Mouse (Mus musculus): Measurements from ENCODE around the gene Entpd8.

Gene Entpd8

DNA sequence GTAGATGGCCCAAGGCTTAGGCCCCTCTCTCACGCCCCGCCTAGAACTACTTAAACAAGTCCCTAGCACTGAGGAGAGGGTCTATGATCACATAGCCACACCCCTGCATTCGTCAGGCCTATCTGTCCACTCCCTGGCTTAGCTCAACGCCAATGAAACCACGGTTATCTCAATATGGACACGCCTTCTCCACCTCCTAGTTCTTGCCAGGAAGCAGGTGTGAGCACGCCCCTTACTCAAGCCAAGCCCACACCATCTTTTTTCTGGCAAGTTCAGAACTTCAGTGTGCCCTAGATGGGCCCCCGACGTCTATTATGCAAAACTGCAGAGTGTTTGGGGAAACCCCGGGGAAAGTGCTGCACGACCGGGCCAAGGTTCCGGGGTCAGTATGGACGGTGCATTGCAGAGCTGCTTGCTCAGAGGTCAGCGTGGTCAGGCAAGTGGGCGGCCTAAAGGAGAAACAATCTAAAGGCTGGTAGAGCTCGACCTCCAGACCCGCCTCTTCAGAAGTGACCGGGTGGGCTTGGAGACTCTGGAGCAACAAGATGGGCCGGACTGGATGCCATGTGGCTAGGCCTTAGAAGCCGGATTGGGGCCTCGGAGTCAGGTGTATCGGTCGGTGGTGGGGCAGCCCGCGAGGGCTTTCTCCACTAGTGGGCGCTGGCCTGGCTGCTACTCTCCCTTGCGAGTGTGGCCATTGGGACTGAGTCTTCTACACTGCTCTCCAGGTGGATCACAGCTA, 15.2 kb downstream of the Entpd8 start, which contains the start of gene Noxa1:
Noxa1 (minus strand) TSS at position 41 of the 742 bp plus-strand sequence.
- peak; percentile 29 for DNase-seq (ENCODE audit: low spot score)

DNA sequence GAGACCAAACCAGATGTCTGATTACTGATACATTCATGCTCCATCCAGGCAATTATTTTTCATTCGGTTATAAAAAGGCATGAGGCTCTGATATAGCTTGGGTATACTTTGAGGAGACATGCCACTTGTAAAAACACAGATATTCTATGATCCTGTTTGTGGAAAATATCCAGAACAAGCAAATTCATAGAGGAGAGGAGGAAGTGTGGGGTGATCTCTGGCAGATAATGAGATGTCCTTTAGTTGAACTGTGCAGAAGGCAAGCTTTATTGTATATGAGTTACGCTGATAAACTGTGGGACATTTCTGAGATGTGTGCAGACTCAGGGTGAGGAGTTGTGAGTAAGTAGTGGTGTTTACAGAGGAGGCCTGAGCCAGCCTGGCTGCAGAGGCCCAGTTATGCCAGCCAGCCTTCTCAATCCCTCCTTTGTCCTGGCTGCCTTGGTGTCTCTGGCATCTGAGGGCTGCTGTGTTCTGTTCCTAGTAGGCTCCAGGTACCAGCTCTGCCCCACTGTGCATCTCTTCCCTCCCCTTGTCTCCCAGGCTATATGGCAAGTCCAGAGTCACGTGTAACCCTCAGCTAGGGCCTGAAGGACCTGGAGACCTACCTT, 18.0 kb downstream of the Entpd8 start:
- DNase-seq (ENCODE audit: low spot score): no peak

DNA sequence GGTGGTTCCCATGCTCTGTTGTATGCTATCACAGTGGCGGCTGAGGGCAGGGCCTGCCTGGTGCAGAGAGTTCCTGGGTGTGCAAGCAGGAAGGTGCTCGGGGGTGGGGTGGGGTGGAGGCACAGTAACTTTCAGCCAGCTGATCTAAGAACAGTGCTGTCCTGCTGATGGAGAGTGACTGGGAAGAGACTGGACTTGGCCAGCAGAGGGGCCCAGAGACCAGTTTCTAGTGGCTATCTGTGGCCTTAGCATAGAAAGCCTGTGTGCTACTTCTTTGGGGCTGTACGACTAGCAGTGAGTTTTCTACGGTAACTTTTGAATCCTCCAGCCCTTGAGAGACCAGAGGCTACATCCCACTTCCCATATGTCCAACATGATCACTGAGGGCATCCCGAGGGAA, 18.9 kb downstream of the Entpd8 start:
- peak; percentile 84 for DNase-seq (ENCODE audit: low spot score)

DNA sequence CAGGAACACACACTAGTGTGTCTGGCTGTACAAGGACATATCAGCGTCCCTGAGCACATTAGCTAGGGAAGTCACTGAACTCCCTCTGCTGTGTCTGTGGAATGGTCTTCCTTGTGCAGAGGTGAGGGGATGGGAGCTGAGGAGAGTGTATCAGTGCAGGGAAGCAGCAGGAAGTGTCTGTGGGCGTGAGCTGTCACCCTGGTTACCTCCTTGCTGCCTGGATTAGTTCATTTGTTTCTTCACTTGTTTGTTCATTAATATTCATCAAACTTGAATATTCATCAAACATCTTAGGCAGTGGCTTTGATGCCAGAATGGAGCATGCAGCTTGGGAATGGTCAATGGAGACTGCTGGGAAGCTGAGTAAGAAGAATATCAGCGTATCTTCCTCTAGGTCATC, 19.6 kb downstream of the Entpd8 start:
- no peak for DNase-seq (ENCODE audit: low spot score)

DNA sequence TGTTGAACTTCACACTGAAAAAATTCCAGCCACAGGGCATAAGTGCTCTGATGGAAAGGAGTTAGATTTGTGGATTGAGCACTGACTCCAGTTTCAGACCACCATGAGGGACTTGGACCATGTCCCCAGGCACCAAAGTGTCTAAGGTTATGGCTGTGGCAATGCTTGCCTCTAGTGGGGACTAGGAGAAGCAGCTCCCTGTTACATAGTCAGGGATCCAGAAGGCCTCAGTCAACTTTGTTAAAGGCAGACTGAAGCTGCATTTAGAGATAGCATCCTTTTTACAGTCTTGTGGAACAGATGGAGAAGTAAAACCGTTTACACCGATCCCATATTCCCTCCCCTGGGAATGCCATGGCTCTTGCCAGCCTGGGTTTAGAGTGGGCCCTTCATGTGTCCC, 24.0 kb downstream of the Entpd8 start:
- DNase-seq (ENCODE audit: low spot score): no peak

DNA sequence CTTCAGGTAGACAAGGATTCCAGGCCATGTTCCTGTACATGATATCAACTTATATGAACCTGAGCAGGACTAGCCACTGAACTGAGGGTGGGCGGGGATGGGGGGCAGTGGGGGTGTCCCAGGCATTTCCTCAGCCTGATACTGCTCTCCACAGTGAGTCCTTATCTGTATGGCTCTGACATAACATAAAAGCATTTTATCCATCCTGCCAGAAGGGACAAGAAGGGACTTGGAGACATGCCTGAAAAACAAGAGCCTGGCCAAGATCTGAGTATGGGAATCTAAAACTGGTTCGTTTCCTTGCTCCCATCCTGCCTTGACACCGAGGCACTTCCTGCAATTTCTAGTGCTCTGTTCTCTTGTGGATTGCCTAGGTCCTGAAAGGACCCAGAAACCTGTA, 25.9 kb downstream of the Entpd8 start:
- no peak for DNase-seq (ENCODE audit: low spot score)

DNA sequence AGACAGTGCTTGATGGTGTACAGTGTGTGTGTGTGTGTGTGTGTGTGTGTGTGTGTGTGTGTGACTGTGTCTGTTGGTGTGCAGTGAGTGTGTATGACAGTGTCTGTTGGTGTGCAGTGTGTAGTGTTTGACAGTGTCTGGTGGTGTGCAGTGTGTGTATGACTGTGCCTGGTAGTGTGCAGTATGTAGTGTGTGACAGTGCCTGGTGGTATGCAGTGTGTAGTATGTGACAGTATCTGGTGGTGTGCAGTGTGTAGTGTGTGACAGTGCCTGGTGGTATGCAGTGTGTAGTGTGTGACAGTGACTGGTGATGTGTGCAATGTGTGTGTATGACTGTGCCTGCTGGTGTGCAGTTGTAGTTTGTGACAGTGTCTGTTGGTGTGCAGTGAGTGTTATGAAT, 29.4 kb downstream of the Entpd8 start:
- no peak for DNase-seq (ENCODE audit: low spot score)

DNA sequence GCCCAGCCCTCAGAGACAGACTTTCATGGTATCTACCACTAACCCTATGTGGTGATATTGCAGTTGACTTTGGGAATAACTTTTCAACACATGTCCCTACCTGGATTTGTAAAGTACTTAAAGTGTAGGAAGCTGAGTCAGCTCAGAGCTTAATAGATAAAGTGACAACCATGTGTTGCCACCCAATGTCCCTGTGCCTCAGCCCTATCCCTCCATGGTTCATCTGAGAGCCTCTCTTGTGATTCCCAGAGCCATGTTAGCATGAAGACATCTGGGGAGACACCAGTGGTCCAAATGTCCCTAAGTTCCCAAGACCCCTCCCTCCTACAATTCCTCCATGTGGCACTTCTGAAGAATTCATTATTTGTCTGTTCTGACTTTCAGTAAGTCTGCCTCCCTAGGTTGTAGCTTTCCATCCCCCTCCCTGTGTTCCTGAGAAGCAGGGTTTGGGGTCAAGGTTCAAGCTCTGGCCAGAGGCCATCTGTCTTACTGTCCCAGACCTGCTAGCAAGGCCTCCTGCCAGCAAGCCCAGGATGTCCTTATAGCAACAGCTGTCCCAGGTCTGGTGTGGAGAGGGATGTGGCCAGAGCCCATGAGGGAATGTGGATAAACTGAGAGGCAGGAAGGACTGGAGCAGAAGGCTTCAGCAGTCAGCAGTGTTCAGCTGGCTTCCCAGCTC, 30.5 kb downstream of the Entpd8 start:
- no peak for DNase-seq (ENCODE audit: low spot score)

DNA sequence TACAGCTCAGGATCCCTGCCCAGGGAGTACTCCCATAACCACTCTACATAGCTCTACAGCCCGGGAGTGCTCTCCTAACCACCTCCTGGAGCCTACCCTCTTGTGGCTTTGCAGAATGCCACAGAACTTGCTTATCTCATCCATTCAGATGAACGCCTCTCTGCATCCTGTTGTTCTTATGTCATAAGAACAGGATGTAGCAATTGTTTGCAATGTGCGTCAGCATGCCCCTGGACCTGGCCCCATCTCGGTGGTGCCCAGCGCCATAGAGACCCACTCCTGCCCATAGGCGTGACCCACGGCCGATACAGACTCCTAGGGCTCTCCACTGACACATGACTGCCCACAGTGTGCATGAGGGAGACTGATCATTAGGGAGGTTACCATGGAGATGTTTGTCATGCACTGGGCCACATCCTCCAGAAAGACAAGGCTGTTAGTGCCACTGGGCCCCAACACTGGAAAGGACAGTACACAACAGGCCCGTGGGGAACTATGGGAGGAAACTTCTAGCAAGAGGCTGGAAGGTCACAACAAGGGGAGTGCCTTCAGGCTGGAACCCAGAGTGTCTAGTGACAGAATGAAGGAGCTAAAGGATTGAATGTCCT, 31.2 kb downstream of the Entpd8 start:
- no peak for DNase-seq (ENCODE audit: low spot score)

DNA sequence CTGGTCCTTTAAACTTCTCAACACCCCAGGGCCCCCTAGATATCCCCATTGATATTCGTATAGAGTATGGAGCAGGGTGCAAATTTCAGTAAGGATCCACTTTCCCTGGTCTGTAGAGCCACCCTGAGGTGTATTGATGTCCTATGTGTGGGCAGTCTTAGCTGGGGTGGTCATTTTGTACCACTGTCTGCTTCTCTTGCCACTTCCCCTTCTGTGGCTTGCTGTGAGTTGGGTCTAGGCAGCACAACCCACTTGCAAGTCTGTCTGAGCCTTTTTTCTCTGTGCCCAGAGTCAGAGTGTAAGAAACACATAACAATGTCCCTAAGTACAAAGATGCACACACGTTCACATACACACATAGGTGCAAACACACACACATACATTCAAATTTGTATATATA, 34.2 kb downstream of the Entpd8 start:
- no peak for DNase-seq (ENCODE audit: low spot score)

DNA sequence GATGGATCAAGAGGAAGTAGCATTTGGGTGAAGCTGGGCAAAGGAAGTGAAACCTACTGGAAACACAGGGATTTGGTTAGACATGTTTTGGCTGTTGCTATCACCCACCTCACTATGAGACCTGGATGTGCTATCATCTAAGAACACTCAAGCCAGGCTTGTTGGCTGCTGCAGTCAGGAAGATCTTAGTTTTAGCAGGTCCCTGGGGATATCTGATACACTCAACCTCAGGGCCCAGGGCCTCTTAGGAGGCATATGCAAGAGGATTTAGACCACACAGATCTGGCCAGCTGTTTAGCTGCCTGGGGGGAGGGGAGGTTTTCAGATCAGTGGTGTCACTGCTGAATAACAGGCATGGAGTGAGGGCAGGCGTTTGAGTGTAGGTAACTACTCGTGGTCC, 35.3 kb downstream of the Entpd8 start:
- peak; percentile 49 for DNase-seq (ENCODE audit: low spot score)

DNA sequence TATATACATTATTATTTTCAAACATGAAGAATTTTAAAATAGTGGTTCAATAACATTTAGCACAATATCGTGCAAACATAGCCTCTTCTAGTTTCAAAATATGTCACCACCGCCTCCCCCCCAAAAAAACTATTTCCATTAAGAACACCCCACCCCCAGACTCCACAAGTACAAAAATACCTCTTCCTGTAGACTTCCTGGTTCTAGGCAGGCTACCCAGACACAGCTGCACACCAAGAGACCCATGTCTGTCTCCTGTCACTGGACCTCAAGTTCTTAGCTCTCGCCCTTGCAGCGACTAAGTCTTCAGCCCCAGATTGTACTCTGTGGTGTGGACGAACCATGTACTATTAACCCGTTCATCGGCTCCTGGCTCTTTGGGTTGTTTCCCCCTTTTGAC, 40.9 kb downstream of the Entpd8 start:
- DNase-seq (ENCODE audit: low spot score): no peak

DNA sequence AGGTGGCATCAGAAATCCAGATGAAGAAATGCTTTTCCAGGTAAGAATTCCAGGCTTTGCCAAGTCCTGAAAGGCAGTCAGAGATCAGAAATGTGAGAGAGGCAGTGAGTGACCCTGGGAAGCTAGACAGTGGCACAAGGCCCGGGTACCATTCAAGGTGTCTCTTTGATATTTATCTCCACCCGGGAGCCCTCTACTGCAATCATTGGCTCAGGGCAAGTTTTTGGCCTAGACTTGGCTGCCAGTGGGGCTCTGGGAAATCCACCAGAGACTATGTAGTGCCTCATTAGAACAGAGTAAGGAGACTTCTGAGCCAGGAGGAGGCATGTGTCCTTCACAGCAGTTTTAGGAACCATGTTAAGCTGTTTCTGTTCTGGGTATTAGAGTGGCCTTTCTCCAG, 42.6 kb downstream of the Entpd8 start:
- DNase-seq (ENCODE audit: low spot score): no peak

DNA sequence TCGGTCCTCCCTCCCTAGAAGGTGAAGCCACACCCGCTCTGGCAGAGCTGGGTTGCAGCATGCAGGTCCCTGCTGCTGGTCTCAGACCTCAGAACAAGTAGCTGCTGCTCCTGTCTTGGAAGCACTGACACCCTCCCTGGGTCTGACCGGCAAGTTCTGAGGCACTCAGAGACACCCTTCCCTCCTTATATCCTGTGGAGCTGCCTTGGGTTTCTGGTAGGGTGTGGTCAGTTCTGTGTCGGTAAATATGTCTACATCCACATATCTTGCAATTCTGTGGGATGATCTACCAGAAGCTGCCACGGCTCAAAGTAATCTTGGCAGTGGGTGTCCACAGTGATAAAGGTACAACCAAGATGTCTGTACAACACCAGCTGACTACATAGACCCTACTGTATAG, 43.4 kb downstream of the Entpd8 start:
- no peak for DNase-seq (ENCODE audit: low spot score)

DNA sequence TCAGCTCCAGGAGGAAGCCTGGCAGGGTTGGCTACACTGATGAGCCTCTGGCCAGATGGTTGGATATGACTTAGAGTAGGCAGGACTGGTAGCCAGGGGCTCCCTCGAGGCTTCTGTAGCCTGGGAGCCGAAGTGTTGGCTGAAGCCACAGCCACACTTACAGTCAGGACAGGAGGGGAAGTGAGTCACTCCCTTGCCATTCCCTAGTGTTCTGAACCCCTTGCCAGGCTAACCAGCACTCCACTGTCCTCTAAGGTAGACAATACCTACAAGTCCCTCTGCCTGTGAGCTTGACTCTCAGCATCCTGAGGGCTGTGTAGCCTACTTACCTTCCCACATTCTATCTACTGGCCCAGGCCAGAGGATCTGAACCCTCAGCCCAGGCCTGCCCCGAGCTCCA, 44.3 kb downstream of the Entpd8 start:
- DNase-seq (ENCODE audit: low spot score): no peak

DNA sequence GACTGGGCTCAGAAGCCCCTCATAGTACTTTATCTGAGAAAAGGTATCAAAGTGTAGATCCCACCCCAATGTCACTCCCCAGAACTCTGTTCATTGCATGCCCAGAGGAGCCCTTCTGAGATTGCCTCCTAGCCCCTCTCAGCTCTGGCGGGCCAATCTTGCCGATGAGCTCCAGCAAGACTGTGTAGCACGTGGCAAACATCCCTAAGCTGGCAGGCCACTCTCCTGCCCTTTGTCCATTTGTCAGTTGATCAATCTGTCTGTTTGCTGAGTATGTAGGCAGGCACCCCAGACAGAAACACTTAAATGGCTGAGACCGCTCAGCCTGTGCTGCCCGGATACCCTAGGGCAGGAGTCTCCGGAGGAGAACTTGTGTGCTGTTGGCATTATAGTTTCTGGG, 45.0 kb downstream of the Entpd8 start:
- DNase-seq (ENCODE audit: low spot score): no peak

DNA sequence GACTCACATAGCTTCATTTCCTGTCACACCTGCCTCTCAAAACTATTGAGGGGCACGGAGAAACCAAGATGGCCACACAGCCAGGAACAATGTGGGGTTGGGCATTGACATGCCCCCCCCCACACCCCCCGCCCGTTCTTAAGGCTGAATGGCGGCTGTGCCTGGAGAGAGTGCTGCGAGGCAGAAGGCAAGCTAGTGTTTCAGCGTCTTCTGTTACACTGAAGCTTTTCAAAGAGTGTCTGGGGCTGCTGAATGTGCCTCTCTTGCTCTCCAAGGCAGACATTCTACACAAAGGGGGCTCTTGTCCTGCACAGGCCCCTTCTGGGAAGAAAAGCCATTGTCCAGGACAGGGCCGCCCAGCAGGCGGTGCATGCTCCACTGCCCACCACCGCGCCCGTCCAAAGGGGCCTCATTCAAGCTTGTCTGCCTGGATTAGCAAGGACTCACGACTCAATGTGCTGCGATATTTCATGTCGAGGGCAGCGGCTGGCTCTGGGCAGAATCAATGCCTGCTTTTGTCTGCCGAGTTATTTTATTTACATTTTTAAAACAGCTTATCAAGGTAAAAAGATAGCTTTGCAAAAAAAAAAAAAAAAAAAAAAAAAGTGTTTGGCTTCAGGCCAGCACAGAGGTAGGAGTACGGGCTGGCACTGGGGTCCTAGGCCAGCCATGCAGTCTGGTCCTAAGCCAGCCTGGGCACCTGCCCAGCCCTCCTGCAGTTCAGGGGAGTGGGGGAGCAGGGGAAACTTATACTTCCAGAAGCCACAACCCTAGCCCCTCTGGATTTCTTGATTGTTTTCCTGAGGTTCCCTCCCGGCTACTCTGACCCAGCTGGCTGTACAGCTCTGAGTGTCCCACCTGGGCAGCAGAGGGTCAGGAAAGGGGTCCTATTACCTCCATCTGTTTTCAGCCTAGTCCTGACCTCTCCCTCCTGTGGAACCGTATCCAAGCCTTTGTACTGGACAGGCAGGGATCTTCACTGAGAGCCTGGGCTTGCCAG, 46.2 kb downstream of the Entpd8 start:
- peak; percentile 94 for DNase-seq (ENCODE audit: low spot score)

DNA sequence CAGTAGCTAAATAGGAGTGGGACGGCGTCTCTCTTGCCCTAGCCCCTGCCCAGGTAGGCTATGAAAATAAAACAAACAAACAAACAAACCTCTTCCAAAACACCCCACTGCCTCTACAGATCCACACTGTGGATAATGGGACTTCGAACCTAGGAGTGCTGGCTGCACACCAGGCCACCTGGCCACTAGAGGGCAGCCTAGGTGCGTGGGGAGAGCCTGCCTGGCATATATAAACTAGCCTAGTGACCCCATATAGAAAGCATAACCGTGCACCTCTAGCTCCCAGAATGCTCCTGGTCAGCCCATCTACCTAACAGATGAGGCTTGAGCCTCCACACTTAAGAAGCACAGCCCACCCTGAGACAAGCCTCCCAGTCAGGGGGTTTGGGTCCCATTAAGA, 47.1 kb downstream of the Entpd8 start:
- peak; percentile 71 for DNase-seq (ENCODE audit: low spot score)

DNA sequence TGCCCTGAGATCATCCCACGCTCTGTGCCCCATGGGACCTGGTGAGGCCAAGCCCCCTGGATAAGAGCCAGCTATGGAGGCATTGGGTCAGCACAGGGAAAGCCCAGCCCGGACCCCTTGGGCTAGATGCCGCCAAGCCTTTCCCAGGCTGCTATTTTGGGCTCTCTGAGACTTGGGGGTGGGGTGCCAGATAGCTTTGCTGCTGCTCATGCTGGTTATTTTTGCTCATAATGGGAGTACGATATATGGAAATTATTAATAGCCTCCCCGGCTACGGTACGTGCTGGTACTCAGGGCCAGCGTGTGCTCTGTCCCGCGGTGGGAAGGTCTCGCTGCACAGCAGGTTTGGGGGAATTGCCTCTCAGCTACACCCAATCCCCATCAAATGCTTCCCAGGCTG, 48.0 kb downstream of the Entpd8 start:
- DNase-seq (ENCODE audit: low spot score): no peak

DNA sequence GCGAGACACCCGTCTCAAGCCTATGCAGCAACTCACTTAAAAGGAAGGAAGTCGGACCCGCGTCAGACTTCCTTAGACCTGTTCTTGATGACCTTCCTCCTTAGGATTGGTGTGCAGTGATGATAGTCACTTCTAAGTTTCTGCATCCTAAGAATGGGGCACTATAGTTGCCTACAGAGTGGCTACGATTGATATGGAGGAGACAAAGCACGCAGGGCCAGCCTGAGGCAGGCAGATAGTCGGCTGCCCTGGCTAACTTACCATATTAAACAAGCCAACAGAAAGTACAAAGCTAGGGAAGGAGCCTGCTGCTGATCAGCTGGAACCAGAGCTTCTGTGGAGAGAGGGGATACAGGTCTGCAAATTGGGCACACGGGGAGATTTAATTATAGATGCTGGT, 51.5 kb downstream of the Entpd8 start:
- no peak for DNase-seq (ENCODE audit: low spot score)

All from retina, embryonic 14.5 days (tissue).